Mouse (Mus musculus) embryonic fibroblast, embryonic 13.5 days (primary cell): Measurements from ENCODE around the gene Smg6.

Experiments used
- CTCF ChIP-seq: IDR thresholded peaks from 2 replicates; pipeline ENCODE4 v1.5.1; 2011; ENCODE audit warnings: mild to moderate bottlenecking, control low read depth, low read length, moderate library complexity, borderline replicate concordance; ENCODE audit not compliant: insufficient read depth
- POLR2A ChIP-seq: IDR thresholded peaks from 2 replicates; pipeline ENCODE4 v1.6.1; 2011; ENCODE audit warnings: low read depth, mild to moderate bottlenecking, control low read depth, low read length, moderate library complexity

- TF ChIP-seq POLR2A (no peak), CTCF (no peak)
Measured at GRCm38 (mm10) chr11:75213372-75214080, 287.9 kb downstream of the Smg6 start.
